Mouse (Mus musculus) thymus, adult 2 months (tissue): ENCODE data around the gene Hmga1. TPM values are rescaled to one million over a fixed set of nuclear protein-coding genes. Genes with fewer than 3 reads are reported as not detected.

Experiments used
- DNase-seq: peaks from one replicate; pipeline ENCODE4 v3.0.0; 2021
- H3K27ac ChIP-seq: fragments of 200-500 bp; 2 replicates; pipeline ENCODE4 v1.5.1; 2012; ENCODE audit warnings: low read length, control low read depth; ENCODE audit not compliant: control insufficient read depth, insufficient read depth
- H3K27me3 ChIP-seq: fragments of 200-500 bp; 2 replicates; pipeline ENCODE4 v1.6.1; 2012; ENCODE audit warnings: mild to moderate bottlenecking, low read length, moderate library complexity, mixed read lengths; ENCODE audit not compliant: control insufficient read depth, insufficient read depth
- H3K36me3 ChIP-seq: fragments of 200-500 bp; 2 replicates; pipeline ENCODE4 v1.6.1; 2012; ENCODE audit warnings: mild to moderate bottlenecking, low read length, moderate library complexity; ENCODE audit not compliant: control insufficient read depth, insufficient read depth
- H3K4me1 ChIP-seq: fragments of 200-500 bp; replicated peaks from 2 replicates; pipeline ENCODE4 v1.6.1; 2012; ENCODE audit warnings: low read length; ENCODE audit not compliant: control insufficient read depth, insufficient read depth
- H3K4me3 ChIP-seq: fragments of 200-500 bp; 2 replicates; pipeline ENCODE4 v1.5.1; 2012; ENCODE audit warnings: mild to moderate bottlenecking, low read length, control low read depth, moderate library complexity; ENCODE audit not compliant: control insufficient read depth, insufficient read depth
- CTCF ChIP-seq: fragments of 200-500 bp; IDR thresholded peaks from 2 replicates; pipeline ENCODE4 v1.5.1; 2012; ENCODE audit warnings: mild to moderate bottlenecking, control low read depth, low read length, moderate library complexity, borderline replicate concordance; ENCODE audit not compliant: control insufficient read depth, poor library complexity, insufficient read depth; ENCODE audit errors: extremely low read depth
- POLR2A ChIP-seq: fragments of 200-500 bp; IDR thresholded peaks from 2 replicates; pipeline ENCODE4 v1.6.1; 2012; ENCODE audit warnings: mild to moderate bottlenecking, low read length, control low read depth, moderate library complexity; ENCODE audit not compliant: control insufficient read depth, poor library complexity, insufficient read depth; ENCODE audit errors: extremely low read depth
- WGBS: fragments of 180-500 bp; shearing (Covaris S2); methylation state at CpG from one replicate; pipeline ENCODE4 v1.1.7; 2018; 5-methylcytosine and 5-hydroxymethylcytosine counted together
- polyA plus RNA-seq: library from polyadenylated mRNA; depleted of rRNA; stranded (reverse); fragments of >200 nt; gene quantifications from 2 replicates; pipeline ENCODE4 v1.2.3, GENCODE M21; 2012; rRNA removed

Hmga1 gene
- 430 and 578 TPM in 2 replicates for polyA plus RNA-seq

DNA sequence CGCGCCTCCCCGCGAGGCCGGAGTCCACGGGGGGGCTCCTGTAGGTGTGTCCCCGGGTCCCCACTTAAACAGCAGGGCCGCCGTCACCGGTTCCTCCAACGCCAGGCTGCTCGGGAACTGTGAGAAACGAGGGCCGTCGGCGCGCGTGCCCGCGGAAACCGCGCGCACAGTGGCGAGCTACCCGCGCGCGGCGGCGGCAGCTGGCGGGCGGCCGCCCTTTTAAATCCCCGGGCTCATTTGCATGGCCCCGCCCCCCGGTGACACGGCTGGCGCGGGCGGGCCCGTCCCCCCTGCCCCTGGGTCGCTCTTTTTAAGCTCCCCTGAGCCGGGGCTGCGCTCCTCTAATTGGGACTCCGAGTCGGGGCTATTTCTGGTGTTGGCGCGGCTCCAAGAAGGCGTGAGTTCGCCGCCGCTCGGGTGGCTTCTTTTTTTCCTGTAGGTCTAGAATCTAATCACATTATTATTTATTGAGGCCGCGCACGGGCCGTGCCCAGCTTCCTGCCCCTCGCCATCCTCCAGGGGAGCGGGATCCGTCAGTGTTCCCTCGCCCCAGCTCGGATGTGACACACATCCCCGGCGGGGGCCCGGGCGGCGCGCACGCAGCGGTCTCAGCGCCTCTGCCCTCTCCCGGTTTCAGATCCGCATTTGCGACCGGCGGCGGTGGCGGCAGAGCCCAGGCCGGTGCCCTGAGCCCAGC, at the start of gene Hmga1:
Gene Hmga1 (plus strand): TSS at position 183 of the 697 bp plus-strand sequence.
- H3K4me1 ChIP-seq = peaks cover 53% of the 10 kb centered on the region
- peak within 1 kb of the TSS; percentile 70 for H3K27ac ChIP-seq
- peaks cover 9% of the 10 kb centered on the region for H3K36me3 ChIP-seq
- under 1% methylated on average over 79 of the region's 79 CpGs for whole genome bisulfite sequencing
- H3K4me3 ChIP-seq = peak within 1 kb of the TSS; percentile 55
- no peaks in the 10 kb centered on the region for H3K27me3 ChIP-seq
- peak; percentile 92 for DNase-seq
- no peak for TF ChIP-seq CTCF
- peak; percentile 100 for TF ChIP-seq POLR2A

- Histone ChIP-seq H3K4me3 (no peak overlapping the region), H3K4me1 (peaks cover 6% of the 10 kb centered on the region), H3K27me3 (peaks cover 6% of the 10 kb centered on the region), H3K27ac (no peak overlapping the region), H3K36me3 (no peaks in the 10 kb centered on the region)
- WGBS = 94% methylated on average over 7 of the region's 7 CpGs
- no peak for TF ChIP-seq CTCF
- no peak for TF ChIP-seq POLR2A
- no peak for DNase-seq
Observed at GRCm38 (mm10) chr17:27506871-27507590, 49.3 kb upstream of the Hmga1 start.

GRCm38 (mm10) chr17:27507591-27507945, 48.7 kb upstream of the Hmga1 start:
- 95% methylated on average over 7 of the region's 7 CpGs for WGBS

GRCm38 (mm10) chr17:27508002-27508401, 48.3 kb upstream of the Hmga1 start:
- no peak overlapping the region for H3K27ac ChIP-seq
- peaks cover 13% of the 10 kb centered on the region for H3K4me1 ChIP-seq
- WGBS = 88% methylated on average over 12 of the region's 12 CpGs
- no peak for DNase-seq
- H3K27me3 ChIP-seq = peaks cover 15% of the 10 kb centered on the region
- no peak for TF ChIP-seq CTCF
- no peak for TF ChIP-seq POLR2A
- no peaks in the 10 kb centered on the region for H3K36me3 ChIP-seq
- H3K4me3 ChIP-seq = no peak overlapping the region

More at GRCm38 (mm10) chr17:27507591-27507945, 48.7 kb upstream of the Hmga1 start:
- Histone ChIP-seq H3K27ac (no peak overlapping the region), H3K27me3 (peaks cover 11% of the 10 kb centered on the region), H3K36me3 (no peaks in the 10 kb centered on the region), H3K4me1 (peaks cover 9% of the 10 kb centered on the region; the same call in 1 of the 2 replicates), H3K4me3 (no peak overlapping the region)
- no peak for TF ChIP-seq CTCF
- no peak for TF ChIP-seq POLR2A
- no peak for DNase-seq

- DNase-seq = no peak
- no peak for TF ChIP-seq CTCF
- TF ChIP-seq POLR2A = no peak
- H3K4me1 ChIP-seq = peaks cover 18% of the 10 kb centered on the region
- no peak overlapping the region for H3K27ac ChIP-seq
- no peak overlapping the region for H3K4me3 ChIP-seq
- no peaks in the 10 kb centered on the region for H3K36me3 ChIP-seq
- peaks cover 19% of the 10 kb centered on the region for H3K27me3 ChIP-seq
- 91% methylated on average over 5 of the region's 5 CpGs for WGBS
Observed at GRCm38 (mm10) chr17:27508513-27508912, 47.8 kb upstream of the Hmga1 start.

DNA sequence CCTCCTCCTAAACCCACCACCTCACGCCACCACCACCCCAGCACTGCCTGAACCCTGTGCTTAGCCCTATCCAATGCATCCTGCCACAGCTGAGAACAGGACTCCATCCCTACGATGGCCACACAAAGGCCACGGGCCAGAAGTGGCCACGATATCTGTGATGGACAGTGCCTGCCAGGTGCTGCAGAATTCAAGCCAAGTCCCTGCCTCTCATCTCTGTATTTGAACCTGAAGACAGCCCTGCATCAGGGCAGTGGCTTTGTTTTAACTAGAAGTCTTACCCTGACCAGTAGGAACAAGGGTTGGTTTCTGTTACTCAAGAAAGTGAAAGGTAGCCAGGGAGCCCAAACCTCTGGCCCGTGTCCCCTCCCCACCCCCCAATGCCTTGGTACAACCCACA, 47.2 kb upstream of the Hmga1 start:
- 90% methylated on average over 5 of the region's 5 CpGs for WGBS
- no peaks in the 10 kb centered on the region for H3K36me3 ChIP-seq
- H3K4me3 ChIP-seq = no peak overlapping the region
- peaks cover 23% of the 10 kb centered on the region for H3K4me1 ChIP-seq
- no peak overlapping the region for H3K27ac ChIP-seq
- TF ChIP-seq POLR2A (no peak), CTCF (no peak)
- DNase-seq = no peak
- H3K27me3 ChIP-seq = peaks cover 19% of the 10 kb centered on the region
